Mouse (Mus musculus) ES-Bruce4 (cell line): ENCODE results near the gene Tmed3. TPM values are rescaled to one million over a fixed set of nuclear protein-coding genes. Genes with fewer than 3 reads are reported as not detected.
A peak's percentile ranks its signal among the peaks of the same experiment; 100 is the strongest.

Experiments used
- H3K27ac ChIP-seq: 2 replicates; pipeline ENCODE4 v1.5.1; 2012; ENCODE audit warnings: low read length, inconsistent platforms; ENCODE audit not compliant: insufficient read depth
- H3K27me3 ChIP-seq: 2 replicates; pipeline ENCODE4 v1.6.1; 2012; ENCODE audit warnings: mild to moderate bottlenecking, low read length, inconsistent platforms; ENCODE audit not compliant: control insufficient read depth, poor library complexity, insufficient read depth, severe bottlenecking
- H3K36me3 ChIP-seq: 2 replicates; pipeline ENCODE4 v1.6.1; 2012; ENCODE audit warnings: inconsistent platforms, mild to moderate bottlenecking, low read length, moderate library complexity; ENCODE audit not compliant: control insufficient read depth, poor library complexity, insufficient read depth, severe bottlenecking
- H3K4me1 ChIP-seq: one replicate; pipeline ENCODE4 v1.8.1; 2011; ENCODE audit warnings: low read length; ENCODE audit not compliant: control insufficient read depth, insufficient read depth
- H3K4me3 ChIP-seq: 2 replicates; pipeline ENCODE4 v1.5.1; 2011; ENCODE audit warnings: low read depth, mild to moderate bottlenecking, low read length
- H3K9ac ChIP-seq: 2 replicates; pipeline ENCODE4 v1.6.1; 2012; ENCODE audit warnings: low read depth, mild to moderate bottlenecking, inconsistent platforms; ENCODE audit not compliant: poor library complexity, severe bottlenecking
- H3K9me3 ChIP-seq: replicated peaks from 2 replicates; pipeline ENCODE4 v1.6.1; 2012; ENCODE audit warnings: mild to moderate bottlenecking, low read length, inconsistent platforms; ENCODE audit not compliant: control insufficient read depth, poor library complexity, insufficient read depth, severe bottlenecking
- CTCF ChIP-seq: IDR thresholded peaks from one replicate; pipeline ENCODE4 v1.8.1; 2011; ENCODE audit warnings: low read depth, low read length
- EP300 ChIP-seq: IDR thresholded peaks from 2 replicates; pipeline ENCODE4 v1.6.1; 2011; ENCODE audit warnings: low read depth, low read length; ENCODE audit not compliant: insufficient read depth
- POLR2A ChIP-seq: IDR thresholded peaks from one replicate; pipeline ENCODE4 v1.8.1; 2011; ENCODE audit warnings: low read length; ENCODE audit not compliant: insufficient read depth
- polyA plus RNA-seq: library from polyadenylated mRNA; stranded (reverse); fragments of >200 nt; gene quantifications from 2 replicates; pipeline ENCODE4 v1.2.4, GENCODE M21; 2011; ENCODE audit warnings: low read depth; ENCODE audit not compliant: missing spikeins, insufficient read depth, insufficient read length

Tmed3 gene
- polyA plus RNA-seq, 1 experiment: 12.8 TPM

GRCm38 (mm10) chr9:89705197-89705533, 297 bp upstream of the Tmed3 start:
- Histone ChIP-seq H3K27me3 (0 out of 2 replicates have a peak, but pooled peaks cover 1% of the 10 kb centered on the region), H3K4me3 (peak overlapping the region; percentile 84), H3K9ac (no peak overlapping the region), H3K4me1 (no peaks in the 10 kb centered on the region), H3K27ac (no peak overlapping the region), H3K36me3 (no peaks in the 10 kb centered on the region), H3K9me3 (no peaks in the 10 kb centered on the region)
- TF ChIP-seq POLR2A (no peak), EP300 (no peak), CTCF (no peak)

- no peak overlapping the region for H3K4me3 ChIP-seq
- TF ChIP-seq EP300 (no peak), CTCF (no peak), POLR2A (no peak)
- H3K27me3 ChIP-seq: no peaks in the 10 kb centered on the region
- no peak overlapping the region for H3K9ac ChIP-seq
- H3K27ac ChIP-seq: no peak overlapping the region
- H3K36me3 ChIP-seq: no peaks in the 10 kb centered on the region
- H3K9me3 ChIP-seq: no peaks in the 10 kb centered on the region
- no peaks in the 10 kb centered on the region for H3K4me1 ChIP-seq
These were observed 3.9 kb downstream of the Tmed3 start for GRCm38 (mm10) chr9:89700910-89701457.

GRCm38 (mm10) chr9:89695143-89695542, 9.7 kb downstream of the Tmed3 start:
- TF ChIP-seq EP300: no peak
- no peak for TF ChIP-seq POLR2A
- no peak for TF ChIP-seq CTCF
- H3K9ac ChIP-seq: no peak overlapping the region
- H3K27ac ChIP-seq: no peak overlapping the region
- no peaks in the 10 kb centered on the region for H3K4me1 ChIP-seq
- H3K9me3 ChIP-seq: no peaks in the 10 kb centered on the region
- H3K4me3 ChIP-seq: no peak overlapping the region
- no peaks in the 10 kb centered on the region for H3K36me3 ChIP-seq
- no peaks in the 10 kb centered on the region for H3K27me3 ChIP-seq

- Histone ChIP-seq H3K9ac (no peak overlapping the region), H3K27me3 (no peaks in the 10 kb centered on the region), H3K9me3 (no peaks in the 10 kb centered on the region), H3K27ac (no peak overlapping the region), H3K36me3 (no peaks in the 10 kb centered on the region), H3K4me3 (no peak overlapping the region), H3K4me1 (no peaks in the 10 kb centered on the region)
- TF ChIP-seq CTCF (no peak), POLR2A (no peak), EP300 (no peak)
These were observed 11.2 kb downstream of the Tmed3 start for GRCm38 (mm10) chr9:89693670-89694069.

- no peaks in the 10 kb centered on the region for H3K4me1 ChIP-seq
- no peaks in the 10 kb centered on the region for H3K36me3 ChIP-seq
- no peaks in the 10 kb centered on the region for H3K9me3 ChIP-seq
- no peak for TF ChIP-seq EP300
- TF ChIP-seq CTCF: no peak
- TF ChIP-seq POLR2A: no peak
- H3K9ac ChIP-seq: no peak overlapping the region
- H3K27ac ChIP-seq: no peak overlapping the region
- no peaks in the 10 kb centered on the region for H3K27me3 ChIP-seq
- no peak overlapping the region for H3K4me3 ChIP-seq
These were observed 15.7 kb downstream of the Tmed3 start for GRCm38 (mm10) chr9:89689179-89689578.

GRCm38 (mm10) chr9:89687503-89688226, 17.2 kb downstream of the Tmed3 start:
- Histone ChIP-seq H3K9me3 (no peaks in the 10 kb centered on the region), H3K27ac (no peak overlapping the region), H3K9ac (no peak overlapping the region), H3K4me1 (no peaks in the 10 kb centered on the region), H3K27me3 (0 out of 2 replicates have a peak, but pooled peaks cover 1% of the 10 kb centered on the region), H3K36me3 (no peaks in the 10 kb centered on the region), H3K4me3 (no peak overlapping the region)
- TF ChIP-seq CTCF (peak; percentile 35), POLR2A (no peak), EP300 (no peak)
